Mouse (Mus musculus) olfactory bulb, adult 2 months (tissue): Measurements from ENCODE around the gene Pdk1. TPM values are rescaled to one million over a fixed set of nuclear protein-coding genes. Genes with fewer than 3 reads are reported as not detected.

Experiments used
- H3K27ac ChIP-seq: fragments of 200-500 bp; 2 replicates; pipeline ENCODE4 v1.5.1; 2012; ENCODE audit warnings: low read depth, low read length; ENCODE audit not compliant: insufficient read depth
- H3K4me1 ChIP-seq: fragments of 200-500 bp; 2 replicates; pipeline ENCODE4 v1.6.1; 2012; ENCODE audit warnings: low read length; ENCODE audit not compliant: control insufficient read depth, insufficient read depth
- H3K4me3 ChIP-seq: fragments of 200-500 bp; 2 replicates; pipeline ENCODE4 v1.5.1; 2012; ENCODE audit warnings: mild to moderate bottlenecking, low read depth, low read length, moderate library complexity; ENCODE audit not compliant: insufficient read depth
- CTCF ChIP-seq: fragments of 200-500 bp; IDR thresholded peaks from 2 replicates; pipeline ENCODE4 v1.5.1; 2012; ENCODE audit warnings: low read depth, mild to moderate bottlenecking, low read length, moderate library complexity; ENCODE audit not compliant: insufficient read depth
- POLR2A ChIP-seq: fragments of 200-500 bp; IDR thresholded peaks from 2 replicates; pipeline ENCODE4 v1.6.1; 2012; ENCODE audit warnings: mild to moderate bottlenecking, low read depth, low read length, moderate library complexity; ENCODE audit not compliant: insufficient read depth
- WGBS: fragments of 180-500 bp; shearing (Covaris S2); methylation state at CpG from one replicate; pipeline ENCODE4 v1.1.7; 2018; 5-methylcytosine and 5-hydroxymethylcytosine counted together
- polyA plus RNA-seq: library from polyadenylated mRNA; stranded (reverse); fragments of >200 nt; gene quantifications from 2 replicates; pipeline ENCODE4 v1.2.4, GENCODE M21; 2012; ENCODE audit warnings: low replicate concordance; ENCODE audit not compliant: missing spikeins, insufficient read depth, insufficient read length

Gene Pdk1
- not detected in 2 replicates for polyA plus RNA-seq

DNA sequence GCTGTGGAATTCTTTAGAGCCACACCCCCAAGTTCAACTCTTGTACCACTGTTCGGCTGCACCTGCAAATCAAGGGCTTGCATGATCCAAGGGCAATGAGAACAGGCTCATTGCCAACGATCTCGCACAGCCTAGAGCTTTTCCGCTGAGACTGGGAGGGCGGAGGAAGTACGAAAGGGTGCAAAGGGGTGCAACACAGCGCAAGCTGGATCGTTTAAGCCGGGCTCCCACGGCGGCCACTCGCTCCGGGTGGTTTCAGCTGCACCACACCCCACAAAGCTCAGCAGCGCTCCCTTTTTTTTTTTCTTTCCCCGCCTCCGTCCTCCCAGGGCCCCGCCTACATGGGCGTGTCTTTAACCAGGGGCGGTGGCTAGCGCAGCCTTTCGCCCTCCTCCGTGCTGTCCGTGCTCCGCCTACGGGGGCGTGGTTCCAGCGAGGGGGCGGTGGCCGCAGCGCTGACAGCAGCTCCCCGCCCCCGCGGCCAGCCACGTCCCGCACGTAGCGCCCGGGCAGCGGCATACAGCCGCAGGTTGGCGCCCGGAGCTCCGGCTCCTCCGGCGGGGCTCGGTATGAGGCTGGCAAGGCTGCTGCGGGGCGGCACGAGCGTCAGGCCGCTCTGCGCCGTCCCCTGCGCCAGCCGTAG is at the start of gene Pdk1:
Gene Pdk1 (plus strand): TSS at position 424 of the 643 bp plus-strand sequence.
- Histone ChIP-seq H3K4me3 (peak within 1 kb of the TSS; percentile 69), H3K4me1 (peaks cover 11% of the 10 kb centered on the region), H3K27ac (peak within 1 kb of the TSS; percentile 73)
- TF ChIP-seq POLR2A = peak; percentile 56; the same call in 1 of the 2 replicates
- no peak for TF ChIP-seq CTCF
- WGBS = under 1% methylated on average over 53 of the region's 55 CpGs

DNA sequence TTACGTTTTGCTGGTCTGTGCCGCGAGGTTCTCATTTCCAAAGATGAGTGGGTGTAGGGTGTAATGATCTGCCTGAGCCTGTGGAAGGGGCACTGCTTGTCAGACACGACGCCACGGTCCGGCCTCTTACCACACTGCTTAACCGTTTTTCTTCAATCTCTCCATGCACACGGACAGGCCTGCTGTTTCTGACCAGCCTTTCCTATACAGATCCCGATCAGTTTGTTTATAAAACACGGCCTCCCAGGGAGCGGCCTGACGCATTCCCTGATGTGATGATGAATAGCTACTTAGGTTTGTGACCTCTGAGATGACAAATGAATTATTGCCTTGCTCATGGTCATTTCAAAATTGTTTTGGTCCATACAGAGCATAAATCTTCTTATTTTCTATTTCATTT is 48.9 kb upstream of the Pdk1 start:
- TF ChIP-seq POLR2A (no peak), CTCF (no peak)
- Histone ChIP-seq H3K27ac (no peak overlapping the region), H3K4me3 (no peak overlapping the region), H3K4me1 (peaks cover 7% of the 10 kb centered on the region; the same call in 1 of the 2 replicates)
- WGBS = 65% methylated on average over 13 of the region's 13 CpGs

DNA sequence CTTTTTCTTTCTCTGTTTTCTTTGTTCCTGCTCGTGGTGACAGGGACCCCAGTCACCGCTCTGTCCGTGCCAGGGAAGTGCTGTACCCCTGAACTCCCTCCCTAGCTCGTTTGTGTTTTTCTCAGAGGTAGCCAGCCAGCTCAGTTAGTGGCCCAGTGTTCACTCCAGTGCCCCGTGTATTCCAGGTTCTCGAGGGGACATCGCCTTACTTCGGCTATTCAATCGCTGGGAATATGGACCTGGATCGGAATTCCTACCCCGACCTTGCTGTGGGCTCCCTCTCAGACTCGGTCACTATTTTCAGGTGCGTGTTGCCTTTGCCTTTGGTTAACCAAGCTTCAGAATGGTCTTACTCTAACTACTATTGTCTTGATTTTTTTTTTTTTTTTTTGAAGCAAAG is 45.3 kb upstream of the Pdk1 start:
- 85% methylated on average over 13 of the region's 13 CpGs for whole genome bisulfite sequencing
- peaks cover 3% of the 10 kb centered on the region; the same call in 1 of the 2 replicates for H3K4me1 ChIP-seq
- H3K27ac ChIP-seq = no peak overlapping the region
- H3K4me3 ChIP-seq = no peak overlapping the region
- TF ChIP-seq POLR2A (no peak), CTCF (no peak)

DNA sequence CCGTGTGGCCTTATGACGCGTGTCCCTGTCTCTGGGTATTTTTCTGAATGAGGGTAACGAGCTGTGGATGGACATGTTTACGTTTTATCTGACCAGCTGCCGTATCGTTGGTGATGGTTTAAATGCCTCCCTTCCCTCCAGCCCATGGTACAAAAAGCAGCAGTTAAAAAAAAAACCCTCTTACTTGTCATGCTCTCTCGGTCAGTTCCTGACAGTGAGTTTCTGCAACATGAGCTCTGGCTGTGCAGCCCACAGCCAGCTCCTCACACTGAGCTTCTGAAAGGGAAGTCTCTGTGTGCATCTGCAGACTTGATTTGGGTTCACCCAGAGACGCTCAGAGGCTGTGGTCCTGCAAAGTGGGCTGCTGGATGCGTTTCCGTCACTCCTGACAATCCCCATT is 44.1 kb upstream of the Pdk1 start:
- Histone ChIP-seq H3K4me1 (no peaks in the 10 kb centered on the region), H3K27ac (no peak overlapping the region), H3K4me3 (no peak overlapping the region)
- WGBS = 73% methylated on average over 11 of the region's 11 CpGs
- TF ChIP-seq POLR2A (no peak), CTCF (no peak)

DNA sequence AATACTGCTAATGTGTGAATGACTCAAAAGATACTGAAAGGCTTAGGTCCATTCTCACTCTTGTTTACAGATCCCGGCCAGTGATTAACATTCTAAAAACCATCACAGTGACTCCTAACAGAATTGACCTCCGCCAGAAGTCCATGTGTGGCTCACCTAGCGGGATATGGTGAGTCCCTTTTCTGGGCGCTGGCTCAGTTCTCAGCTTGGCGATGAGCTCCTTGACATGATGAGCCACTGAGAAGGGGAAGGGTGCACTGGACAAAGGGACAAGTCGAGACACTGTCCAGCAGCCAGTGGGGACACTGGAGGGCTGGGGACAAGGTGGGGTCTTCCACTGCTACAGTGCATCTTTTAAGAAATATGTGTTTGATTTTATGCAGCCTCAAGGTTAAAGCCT is 39.4 kb upstream of the Pdk1 start:
- no peak for TF ChIP-seq CTCF
- TF ChIP-seq POLR2A = no peak
- Histone ChIP-seq H3K4me1 (no peaks in the 10 kb centered on the region), H3K27ac (no peak overlapping the region), H3K4me3 (no peak overlapping the region)
- WGBS = 88% methylated on average over 6 of the region's 6 CpGs

DNA sequence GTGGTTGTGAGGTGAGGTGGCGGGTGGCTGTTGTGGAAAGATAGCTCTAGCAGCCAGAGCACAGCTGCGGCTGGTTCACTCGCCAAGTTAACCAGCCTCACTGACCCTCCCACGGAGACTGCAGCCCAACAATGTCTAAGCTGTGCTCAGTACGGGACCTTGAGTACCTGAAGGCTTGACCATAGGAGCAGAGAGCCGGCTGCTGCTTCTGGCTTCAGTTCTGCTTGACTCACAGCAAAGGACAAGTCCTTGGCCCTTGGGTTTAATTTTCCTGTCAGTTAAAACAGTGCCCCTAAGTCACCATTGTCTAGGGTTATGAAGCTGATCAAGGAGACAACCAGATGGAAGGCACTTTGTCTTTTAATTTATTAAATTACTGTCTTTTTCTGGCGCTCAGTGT is 38.7 kb upstream of the Pdk1 start:
- Histone ChIP-seq H3K4me3 (no peak overlapping the region), H3K4me1 (no peaks in the 10 kb centered on the region), H3K27ac (no peak overlapping the region)
- TF ChIP-seq POLR2A = no peak
- TF ChIP-seq CTCF = no peak
- 84% methylated on average over 7 of the region's 7 CpGs for WGBS

DNA sequence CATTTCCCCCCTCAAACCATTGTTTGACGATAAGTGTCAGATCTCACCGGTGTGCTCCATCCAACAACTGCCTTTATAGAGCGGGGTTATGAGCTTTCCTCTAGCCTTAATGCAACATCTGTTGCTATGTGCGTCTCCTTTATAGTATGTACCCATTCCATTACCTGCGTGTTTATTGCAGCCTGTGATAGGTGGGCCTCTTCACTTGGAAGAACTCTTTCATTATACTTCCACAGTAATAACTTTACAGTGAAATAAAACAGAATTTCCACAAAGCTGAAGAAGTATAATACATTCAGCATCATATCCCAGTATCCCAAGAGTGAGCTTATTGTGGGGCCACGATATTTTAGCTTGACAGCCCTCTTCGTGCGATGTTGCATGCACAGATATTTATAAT is 37.5 kb upstream of the Pdk1 start:
- Histone ChIP-seq H3K4me3 (no peak overlapping the region), H3K27ac (no peak overlapping the region), H3K4me1 (no peaks in the 10 kb centered on the region)
- 95% methylated on average over 8 of the region's 8 CpGs for WGBS
- no peak for TF ChIP-seq CTCF
- TF ChIP-seq POLR2A = no peak

DNA sequence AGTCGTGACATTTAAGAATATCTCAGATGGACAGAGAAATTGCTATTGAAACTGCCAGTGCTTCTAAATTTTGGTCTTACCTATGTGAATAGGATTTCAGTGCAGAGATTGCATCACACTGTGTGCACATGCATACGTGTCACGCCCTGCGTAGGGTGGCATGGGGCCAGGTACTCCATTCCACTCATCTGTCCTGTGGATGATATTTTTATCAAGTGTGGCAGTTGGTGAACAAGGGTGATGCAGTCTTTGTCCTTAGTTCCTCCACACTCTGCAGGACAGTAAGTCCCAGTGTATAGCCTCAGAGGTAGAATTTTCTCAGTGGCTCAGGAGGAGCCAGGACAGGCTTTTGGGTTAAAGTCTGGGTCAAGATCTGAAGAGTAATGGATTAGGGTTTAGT is 36.8 kb upstream of the Pdk1 start:
- Histone ChIP-seq H3K27ac (no peak overlapping the region), H3K4me3 (no peak overlapping the region), H3K4me1 (no peaks in the 10 kb centered on the region)
- WGBS = 97% methylated on average over 4 of the region's 4 CpGs
- no peak for TF ChIP-seq CTCF
- no peak for TF ChIP-seq POLR2A

DNA sequence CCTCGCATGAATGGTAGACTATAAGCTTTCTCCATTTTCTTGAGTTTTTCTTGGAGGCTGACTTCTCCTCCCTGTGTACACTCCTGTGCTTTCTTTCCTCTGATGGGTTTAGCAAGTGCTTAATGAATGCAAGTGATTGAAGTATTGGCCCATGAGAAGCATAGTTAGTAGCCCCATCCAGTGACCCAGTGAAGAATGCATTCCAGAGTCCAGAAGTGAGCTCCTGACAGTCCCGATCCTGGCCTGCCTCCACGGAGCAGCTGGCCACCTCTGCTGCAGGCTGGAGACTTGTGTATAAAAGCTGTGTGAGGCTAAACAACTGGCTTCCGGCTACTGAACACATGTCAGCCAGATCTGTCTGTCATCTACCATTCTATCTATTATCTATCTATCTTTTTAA is 35.8 kb upstream of the Pdk1 start:
- Histone ChIP-seq H3K4me3 (no peak overlapping the region), H3K4me1 (no peaks in the 10 kb centered on the region), H3K27ac (no peak overlapping the region)
- no peak for TF ChIP-seq POLR2A
- TF ChIP-seq CTCF = no peak
- WGBS = 50% methylated on average over 4 of the region's 4 CpGs
